Mouse (Mus musculus): ENCODE results near the gene Wfs1. TPM values are rescaled to one million over a fixed set of nuclear protein-coding genes. Genes with fewer than 3 reads are reported as not detected.
"Not testable (repeated sequence)": the region's sequence is repeated elsewhere in the genome, so short reads cannot be mapped to it uniquely, and the experiment has no call there.

Gene Wfs1
- polyA plus RNA-seq, 1 experiment from 2014 or later: 10.3 TPM

- H3K4me3 ChIP-seq (ENCODE audit: low read depth, low read length): peak overlapping the region; percentile 52
- H3K27me3 ChIP-seq (ENCODE audit: insufficient read depth, low read length): peaks cover 62% of the 10 kb centered on the region
- H3K9me3 ChIP-seq (ENCODE audit: low read depth, low read length): no peaks in the 10 kb centered on the region
- DNase-seq: peak; percentile 10
- no peak overlapping the region for H3K27ac ChIP-seq (ENCODE audit: low read depth)
- peak; percentile 69; the same call in 1 of the 2 replicates for ATAC-seq (ENCODE audit: insufficient read depth)
- no peaks in the 10 kb centered on the region for H3K36me3 ChIP-seq (ENCODE audit: insufficient read depth)
- H3K4me1 ChIP-seq (ENCODE audit: insufficient read depth): 0 out of 2 replicates have a peak, but pooled peaks cover 3% of the 10 kb centered on the region
- peak overlapping the region; percentile 97 for H3K4me2 ChIP-seq
- no peak overlapping the region for H3K9ac ChIP-seq
- TF ChIP-seq CTCF (IDR thresholded peaks at IDR 0.05; ENCODE audit: low read depth): no peak
- WGBS: under 1% methylated on average over 70 of the region's 72 CpGs
These were observed 39.7 kb upstream of the Wfs1 start for GRCm38 (mm10) chr5:37028486-37029311.

- Histone ChIP-seq H3K4me1 (ENCODE audit: insufficient read depth) (0 out of 2 replicates have a peak, but pooled peaks cover 3% of the 10 kb centered on the region), H3K27ac (ENCODE audit: low read depth) (no peak overlapping the region), H3K27me3 (ENCODE audit: insufficient read depth, low read length) (peaks cover 63% of the 10 kb centered on the region), H3K36me3 (ENCODE audit: insufficient read depth) (no peaks in the 10 kb centered on the region), H3K4me3 (ENCODE audit: low read depth, low read length) (peak overlapping the region; percentile 52), H3K9ac (no peak overlapping the region), H3K4me2 (peak overlapping the region; percentile 97), H3K9me3 (ENCODE audit: low read depth, low read length) (no peaks in the 10 kb centered on the region)
- no peak for TF ChIP-seq CTCF (IDR thresholded peaks at IDR 0.05; ENCODE audit: low read depth)
- DNase-seq: peak; percentile 75
- peak; percentile 93 for ATAC-seq (ENCODE audit: insufficient read depth)
- under 1% methylated on average over 37 of the region's 37 CpGs for WGBS
These were observed 39.1 kb upstream of the Wfs1 start for GRCm38 (mm10) chr5:37028104-37028485.

- H3K27me3 ChIP-seq (ENCODE audit: insufficient read depth, low read length): peaks cover 63% of the 10 kb centered on the region
- peak overlapping the region; percentile 97 for H3K4me2 ChIP-seq
- no peaks in the 10 kb centered on the region for H3K9me3 ChIP-seq (ENCODE audit: low read depth, low read length)
- no peak overlapping the region for H3K9ac ChIP-seq
- 0 out of 2 replicates have a peak, but pooled peaks cover 3% of the 10 kb centered on the region for H3K4me1 ChIP-seq (ENCODE audit: insufficient read depth)
- TF ChIP-seq CTCF (IDR thresholded peaks at IDR 0.05; ENCODE audit: low read depth): no peak
- H3K36me3 ChIP-seq (ENCODE audit: insufficient read depth): no peaks in the 10 kb centered on the region
- ATAC-seq (ENCODE audit: insufficient read depth) (no peak), DNase-seq (no peak)
- no peak overlapping the region for H3K27ac ChIP-seq (ENCODE audit: low read depth)
- 16% methylated on average over 13 of the region's 13 CpGs for WGBS
- H3K4me3 ChIP-seq (ENCODE audit: low read depth, low read length): peak overlapping the region; percentile 52
These were observed 38.7 kb upstream of the Wfs1 start for GRCm38 (mm10) chr5:37027701-37028100.

GRCm38 (mm10) chr5:37017222-37017621 is 28.2 kb upstream of the Wfs1 start:
- Histone ChIP-seq H3K36me3 (ENCODE audit: insufficient read depth) (no peaks in the 10 kb centered on the region), H3K4me3 (ENCODE audit: low read depth, low read length) (no peak overlapping the region), H3K27me3 (ENCODE audit: insufficient read depth, low read length) (no peaks in the 10 kb centered on the region), H3K27ac (ENCODE audit: low read depth) (no peak overlapping the region), H3K4me2 (no peak overlapping the region), H3K9me3 (ENCODE audit: low read depth, low read length) (no peaks in the 10 kb centered on the region), H3K4me1 (ENCODE audit: insufficient read depth) (no peaks in the 10 kb centered on the region), H3K9ac (no peak overlapping the region)
- DNase-seq: no peak
- 71% methylated on average over 3 of the region's 3 CpGs for WGBS
- TF ChIP-seq CTCF (IDR thresholded peaks at IDR 0.05; ENCODE audit: low read depth): no peak
- no peak for ATAC-seq (ENCODE audit: insufficient read depth)

GRCm38 (mm10) chr5:37015612-37016310 is 26.8 kb upstream of the Wfs1 start:
- Histone ChIP-seq H3K4me3 (ENCODE audit: low read depth, low read length) (no peak overlapping the region), H3K27ac (ENCODE audit: low read depth) (no peak overlapping the region), H3K9ac (no peak overlapping the region), H3K4me2 (no peak overlapping the region), H3K4me1 (ENCODE audit: insufficient read depth) (no peaks in the 10 kb centered on the region), H3K9me3 (ENCODE audit: low read depth, low read length) (no peaks in the 10 kb centered on the region), H3K27me3 (ENCODE audit: insufficient read depth, low read length) (no peaks in the 10 kb centered on the region), H3K36me3 (ENCODE audit: insufficient read depth) (no peaks in the 10 kb centered on the region)
- no peak for ATAC-seq (ENCODE audit: insufficient read depth)
- 8% methylated on average over 27 of the region's 27 CpGs for WGBS
- TF ChIP-seq CTCF (IDR thresholded peaks at IDR 0.05; ENCODE audit: low read depth): no peak
- peak; percentile 70 for DNase-seq

- no peak for ATAC-seq (ENCODE audit: insufficient read depth)
- H3K27me3 ChIP-seq (ENCODE audit: insufficient read depth, low read length): no peaks in the 10 kb centered on the region
- TF ChIP-seq CTCF (IDR thresholded peaks at IDR 0.05; ENCODE audit: low read depth): no peak
- H3K4me2 ChIP-seq: no peak overlapping the region
- no peaks in the 10 kb centered on the region for H3K4me1 ChIP-seq (ENCODE audit: insufficient read depth)
- no peaks in the 10 kb centered on the region for H3K36me3 ChIP-seq (ENCODE audit: insufficient read depth)
- H3K4me3 ChIP-seq (ENCODE audit: low read depth, low read length): no peak overlapping the region
- DNase-seq: no peak
- H3K9ac ChIP-seq: no peak overlapping the region
- WGBS: 77% methylated on average over 10 of the region's 10 CpGs
- H3K9me3 ChIP-seq (ENCODE audit: low read depth, low read length): no peaks in the 10 kb centered on the region
- no peak overlapping the region for H3K27ac ChIP-seq (ENCODE audit: low read depth)
These were observed 21.8 kb upstream of the Wfs1 start for GRCm38 (mm10) chr5:37010666-37011317.

GRCm38 (mm10) chr5:37009761-37010160 is 20.8 kb upstream of the Wfs1 start:
- H3K36me3 ChIP-seq (ENCODE audit: insufficient read depth); H3K27me3 ChIP-seq (ENCODE audit: insufficient read depth, low read length); ATAC-seq (ENCODE audit: insufficient read depth); H3K9ac ChIP-seq; H3K4me3 ChIP-seq (ENCODE audit: low read depth, low read length); H3K4me1 ChIP-seq (ENCODE audit: insufficient read depth); H3K27ac ChIP-seq (ENCODE audit: low read depth); H3K4me2 ChIP-seq; H3K9me3 ChIP-seq (ENCODE audit: low read depth, low read length): not testable (repeated sequence)
- peak; percentile 49 for DNase-seq
- 21% methylated on average over 13 of the region's 13 CpGs for WGBS

All from lung, embryonic 14.5 days (tissue).